Mouse (Mus musculus): Measurements from ENCODE around the gene Prr5l. TPM values are rescaled to one million over a fixed set of nuclear protein-coding genes. Genes with fewer than 3 reads are reported as not detected.

Prr5l gene
- total RNA-seq, 2 experiments from 2014 or later, result 7.7 to 8.1 TPM

GRCm38 (mm10) chr2:101665058-101665702, 217.6 kb downstream of the Prr5l start:
- DNase-seq (ENCODE audit: low spot score in 2 of 2), result peak; percentile 62 to 78

Other genes with a start within 250 kb of the Prr5l start
- under 1 TPM; 0.07 to 0.21 TPM for gene Rag1, start 233.5 kb downstream of the Prr5l start, total RNA-seq (2021)
- 10 to 100 TPM; 29.5 to 34.2 TPM for gene B230118H07Rik, start 233.5 kb downstream of the Prr5l start, total RNA-seq (2021)
- gene Traf6, start 204.6 kb downstream of the Prr5l start, total RNA-seq (2021), result 10 to 100 TPM; 11.6 to 12.7 TPM
- gene Commd9, start 3.2 kb upstream of the Prr5l start, total RNA-seq (2021), result 10 to 100 TPM; 38.0 to 38.6 TPM